Mouse (Mus musculus): ENCODE measurements around the gene Zfp57. TPM values are rescaled to one million over a fixed set of nuclear protein-coding genes. Genes with fewer than 3 reads are reported as not detected.

The Zfp57 gene
- total and polyA plus RNA-seq, 2 experiments from 2014 or later, result 148 to 208 TPM

DNA sequence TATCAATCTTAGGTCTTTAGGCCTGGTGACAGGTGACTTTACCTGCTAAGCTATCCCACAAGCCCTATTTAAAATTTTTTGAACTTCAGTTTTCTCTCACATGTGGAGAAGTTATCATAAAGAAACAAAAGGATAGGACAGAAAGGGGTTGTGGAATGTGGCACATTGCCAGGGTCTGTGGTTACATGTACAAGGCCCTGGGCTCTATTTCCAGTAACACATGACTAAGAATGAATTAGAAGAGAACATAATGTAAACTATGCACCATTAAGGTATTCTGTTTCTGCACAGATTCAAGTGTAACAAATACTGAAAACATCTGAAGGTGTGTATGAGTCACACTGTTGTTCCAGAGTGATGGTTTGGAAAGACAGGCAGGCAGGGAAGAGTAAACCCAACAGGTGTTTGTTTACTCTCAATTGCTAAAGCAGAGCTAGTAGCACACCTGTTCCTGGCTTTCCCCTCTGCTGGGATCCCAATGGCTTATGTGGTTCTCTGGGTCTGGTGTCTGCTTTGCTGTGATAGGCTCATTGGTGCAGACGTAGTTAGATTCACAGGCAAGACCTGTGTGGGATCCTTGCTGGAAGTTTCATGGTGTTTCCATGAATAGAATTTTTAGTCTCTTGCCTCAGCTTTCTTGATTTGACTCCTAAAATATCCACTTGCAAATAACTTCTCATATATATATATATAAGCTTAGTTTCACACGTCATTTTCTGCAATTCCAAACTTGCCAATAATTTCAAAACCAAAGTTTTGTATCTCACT lies 38.3 kb downstream of the Zfp57 start:
- no peak overlapping the region for H3K27ac ChIP-seq (ENCODE audit: low read depth, low read length)
- no peaks in the 10 kb centered on the region for H3K4me1 ChIP-seq (ENCODE audit: insufficient read depth)
- no peaks in the 10 kb centered on the region for H3K27me3 ChIP-seq (ENCODE audit: insufficient read depth, low read length)
- DNase-seq (no peak), ATAC-seq (no peak)
- H3K36me3 ChIP-seq (ENCODE audit: insufficient read depth), result no peaks in the 10 kb centered on the region
- no peaks in the 10 kb centered on the region for H3K9me3 ChIP-seq (ENCODE audit: low read length)
- TF ChIP-seq CTCF (IDR thresholded peaks at IDR 0.05; ENCODE audit: low read depth), result no peak
- 72% methylated on average over 2 of the region's 2 CpGs for WGBS
- no peak overlapping the region for H3K4me3 ChIP-seq (ENCODE audit: low read depth, low read length)
- no peak overlapping the region for H3K9ac ChIP-seq
- H3K4me2 ChIP-seq (ENCODE audit: low read depth), result no peak overlapping the region

DNA sequence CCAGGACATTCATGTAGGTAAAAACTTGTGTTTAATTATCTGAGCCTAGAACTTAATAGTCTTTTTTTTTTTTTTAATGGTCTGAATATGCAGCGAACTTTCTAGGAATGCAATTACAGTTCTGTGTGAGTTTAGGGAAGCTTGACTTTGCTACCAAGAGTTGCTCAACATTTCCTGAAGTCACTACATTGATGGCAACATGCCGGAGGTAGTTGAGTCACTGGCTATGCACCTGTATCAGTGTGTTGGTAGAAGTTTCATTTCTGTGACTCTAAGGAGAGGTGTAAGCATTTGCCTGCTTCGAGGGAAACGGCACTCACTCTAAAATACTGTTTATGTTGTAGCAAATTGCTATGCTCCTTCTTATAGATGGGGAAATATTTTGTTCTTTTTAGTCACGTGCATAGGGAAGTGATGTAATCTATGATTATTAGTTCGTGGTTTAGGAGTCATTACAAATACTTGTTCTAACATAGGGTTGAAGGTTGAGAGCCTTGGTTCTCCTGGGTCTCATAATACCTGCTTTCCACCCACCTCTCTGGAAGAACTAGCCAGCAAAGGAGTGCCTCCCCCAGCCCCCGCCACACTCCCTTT lies 43.8 kb downstream of the Zfp57 start:
- no peak for DNase-seq
- WGBS, result 62% methylated on average over 7 of the region's 7 CpGs
- H3K36me3 ChIP-seq (ENCODE audit: insufficient read depth), result no peaks in the 10 kb centered on the region
- no peaks in the 10 kb centered on the region for H3K27me3 ChIP-seq (ENCODE audit: insufficient read depth, low read length)
- no peaks in the 10 kb centered on the region for H3K9me3 ChIP-seq (ENCODE audit: low read length)
- H3K27ac ChIP-seq (ENCODE audit: low read depth, low read length), result peak overlapping the region; percentile 94
- H3K9ac ChIP-seq, result peak overlapping the region; percentile 98
- peak overlapping the region; percentile 95 for H3K4me3 ChIP-seq (ENCODE audit: low read depth, low read length)
- peak overlapping the region; percentile 84 for H3K4me2 ChIP-seq (ENCODE audit: low read depth)
- TF ChIP-seq CTCF (IDR thresholded peaks at IDR 0.05; ENCODE audit: low read depth), result no peak
- ATAC-seq, result no peak
- 0 out of 2 replicates have a peak, but pooled peaks cover 4% of the 10 kb centered on the region for H3K4me1 ChIP-seq (ENCODE audit: insufficient read depth)

DNA sequence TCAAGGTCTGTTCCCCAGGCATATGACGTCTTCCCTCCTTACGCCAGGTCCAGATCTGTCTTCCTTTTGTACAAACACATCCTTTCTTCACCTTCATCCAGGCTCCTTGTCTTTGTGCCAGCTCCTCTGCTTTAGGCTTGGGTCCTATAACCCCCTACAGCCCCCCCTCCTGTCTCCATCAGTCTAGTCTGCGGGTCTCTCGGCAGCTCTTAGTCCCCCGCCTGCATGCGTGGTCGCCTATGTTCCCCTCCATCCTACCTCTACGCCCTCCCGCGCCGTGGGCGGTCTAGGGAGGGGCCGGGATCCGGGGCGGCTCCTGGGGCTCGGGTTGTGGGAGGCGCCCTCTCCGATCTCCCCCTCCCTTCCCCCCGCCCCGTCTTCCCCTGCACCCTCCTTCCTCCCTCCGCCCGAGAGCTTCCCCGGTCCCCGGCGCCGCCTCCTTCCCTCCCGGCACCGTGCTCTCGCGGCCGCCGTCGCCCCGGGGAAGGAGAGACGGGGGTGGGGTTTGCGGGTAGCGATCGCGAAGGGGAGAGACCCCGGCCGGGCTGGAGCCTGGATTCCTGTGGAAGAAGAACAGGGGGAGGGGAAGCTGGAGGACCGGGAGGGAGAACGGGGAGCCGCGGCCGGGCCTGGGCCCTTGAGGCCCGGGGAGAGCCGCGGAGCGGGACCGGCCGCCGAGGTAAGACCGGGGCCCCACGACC lies 44.8 kb downstream of the Zfp57 start, which contains the start of gene Gabbr1:
Gene Gabbr1 (plus strand): TSS at position 356 of the 701 bp plus-strand sequence.
- Histone ChIP-seq H3K27me3 (ENCODE audit: insufficient read depth, low read length) (no peaks in the 10 kb centered on the region), H3K27ac (ENCODE audit: low read depth, low read length) (peak within 1 kb of the TSS; percentile 94), H3K9ac (peak within 1 kb of the TSS; percentile 98), H3K4me1 (ENCODE audit: insufficient read depth) (0 out of 2 replicates have a peak, but pooled peaks cover 4% of the 10 kb centered on the region), H3K4me3 (ENCODE audit: low read depth, low read length) (peak within 1 kb of the TSS; percentile 95), H3K9me3 (ENCODE audit: low read length) (no peaks in the 10 kb centered on the region), H3K4me2 (ENCODE audit: low read depth) (peak within 1 kb of the TSS; percentile 84), H3K36me3 (ENCODE audit: insufficient read depth) (no peaks in the 10 kb centered on the region)
- peak; percentile 90 for DNase-seq
- ATAC-seq, result peak; percentile 81
- TF ChIP-seq CTCF (IDR thresholded peaks at IDR 0.05; ENCODE audit: low read depth), result 0 out of 2 replicates have a peak, but pooled peaks have one; percentile 6
- WGBS, result 1% methylated on average over 48 of the region's 55 CpGs

DNA sequence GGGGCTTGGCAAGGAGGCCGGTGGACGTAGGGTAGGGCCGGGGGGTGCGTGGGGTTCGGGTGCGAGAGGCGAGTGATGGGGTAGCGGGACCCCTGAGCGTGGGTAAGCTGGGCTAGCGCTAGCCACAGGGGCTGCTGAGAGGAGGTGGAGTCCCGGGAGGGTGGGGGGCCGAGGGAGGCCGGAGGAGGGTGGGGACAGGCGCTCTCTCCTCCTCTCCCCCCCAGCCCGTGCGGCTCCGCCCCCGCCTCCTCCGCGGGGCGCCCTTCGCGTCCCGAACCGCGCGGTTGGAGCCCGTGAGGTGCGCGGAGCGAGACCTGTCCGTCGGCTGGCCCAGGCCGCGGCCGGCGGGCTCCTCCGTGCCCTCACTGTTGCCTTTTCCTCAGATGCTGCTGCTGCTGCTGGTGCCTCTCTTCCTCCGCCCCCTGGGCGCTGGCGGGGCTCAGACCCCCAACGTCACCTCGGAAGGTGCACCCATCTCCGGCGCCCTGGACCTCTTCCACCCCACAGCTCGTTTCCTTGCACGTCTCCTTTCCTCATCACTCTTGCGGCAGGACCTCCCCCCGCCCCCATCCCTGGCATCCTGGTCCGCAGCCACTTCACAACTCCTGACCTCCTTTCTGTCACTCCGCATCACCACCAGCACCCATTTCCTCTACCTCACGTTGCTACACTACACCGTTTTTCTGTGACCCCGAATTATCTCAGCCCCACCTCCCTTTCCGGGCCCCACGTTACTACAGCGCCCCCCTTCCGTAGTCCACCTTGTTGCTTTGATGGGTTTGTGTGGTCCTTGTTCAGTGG lies 45.5 kb downstream of the Zfp57 start:
- Histone ChIP-seq H3K4me3 (ENCODE audit: low read depth, low read length) (peak overlapping the region; percentile 95), H3K27me3 (ENCODE audit: insufficient read depth, low read length) (no peaks in the 10 kb centered on the region), H3K4me2 (ENCODE audit: low read depth) (peak overlapping the region; percentile 84), H3K36me3 (ENCODE audit: insufficient read depth) (no peaks in the 10 kb centered on the region), H3K9me3 (ENCODE audit: low read length) (no peaks in the 10 kb centered on the region), H3K4me1 (ENCODE audit: insufficient read depth) (peaks cover 7% of the 10 kb centered on the region; the same call in 1 of the 2 replicates), H3K9ac (peak overlapping the region; percentile 98), H3K27ac (ENCODE audit: low read depth, low read length) (peak overlapping the region; percentile 94)
- under 1% methylated on average over 24 of the region's 58 CpGs for WGBS
- ATAC-seq, result peak; percentile 57
- DNase-seq, result peak; percentile 75
- peak; percentile 65 for TF ChIP-seq CTCF (IDR thresholded peaks at IDR 0.05; ENCODE audit: low read depth)

DNA sequence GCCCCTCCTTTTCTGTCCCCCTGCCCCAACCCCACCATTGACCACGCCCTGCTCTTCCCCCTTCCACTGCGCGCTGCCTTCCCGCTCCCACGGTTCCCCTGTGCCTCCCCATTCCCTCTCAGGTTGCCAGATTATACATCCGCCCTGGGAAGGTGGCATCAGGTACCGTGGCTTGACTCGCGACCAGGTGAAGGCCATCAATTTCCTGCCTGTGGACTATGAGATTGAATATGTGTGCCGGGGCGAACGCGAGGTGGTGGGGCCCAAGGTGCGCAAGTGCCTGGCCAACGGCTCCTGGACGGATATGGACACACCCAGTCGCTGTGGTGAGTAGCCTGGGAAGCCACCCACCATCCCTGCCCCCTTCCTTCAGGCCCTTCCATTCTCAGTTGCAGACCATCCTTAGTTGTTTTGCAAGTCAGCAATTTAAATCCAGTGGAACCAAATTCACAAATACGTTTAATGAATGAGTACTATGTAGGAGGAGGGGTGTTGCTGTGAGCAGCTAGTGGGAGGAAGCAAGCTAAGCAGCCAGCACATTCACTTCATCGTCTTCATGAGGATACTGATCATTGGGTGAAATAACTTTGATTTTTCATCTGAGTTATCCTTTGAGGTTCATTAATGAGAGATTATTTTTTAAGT lies 46.5 kb downstream of the Zfp57 start:
- DNase-seq, result no peak
- ATAC-seq, result no peak
- 19% methylated on average over 19 of the region's 19 CpGs for WGBS
- no peak for TF ChIP-seq CTCF (IDR thresholded peaks at IDR 0.05; ENCODE audit: low read depth)
- Histone ChIP-seq H3K36me3 (ENCODE audit: insufficient read depth) (no peaks in the 10 kb centered on the region), H3K27ac (ENCODE audit: low read depth, low read length) (peak overlapping the region; percentile 72), H3K27me3 (ENCODE audit: insufficient read depth, low read length) (no peaks in the 10 kb centered on the region), H3K9me3 (ENCODE audit: low read length) (no peaks in the 10 kb centered on the region), H3K9ac (peak overlapping the region; percentile 98), H3K4me2 (ENCODE audit: low read depth) (peak overlapping the region; percentile 84), H3K4me3 (ENCODE audit: low read depth, low read length) (peak overlapping the region; percentile 95), H3K4me1 (ENCODE audit: insufficient read depth) (peaks cover 7% of the 10 kb centered on the region; the same call in 1 of the 2 replicates)

DNA sequence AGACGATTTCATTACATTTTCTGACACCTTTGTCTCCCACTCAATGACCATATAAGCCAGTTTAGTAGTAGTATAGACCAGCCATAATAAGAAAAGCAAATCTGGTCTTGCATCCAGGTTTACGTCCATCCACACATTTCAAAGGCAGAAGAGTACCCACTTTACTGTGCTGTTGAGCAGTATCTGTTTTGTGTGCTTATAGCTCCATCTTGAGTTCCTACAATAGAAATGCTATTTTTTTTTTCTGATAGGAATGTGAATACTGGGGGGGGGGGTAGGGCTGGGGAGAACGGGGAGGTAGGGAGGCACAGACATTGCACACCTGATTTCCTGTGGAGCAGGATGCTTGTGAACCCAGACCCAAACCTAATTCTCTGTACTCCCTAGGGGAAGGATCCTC lies 47.0 kb downstream of the Zfp57 start:
- Histone ChIP-seq H3K4me3 (ENCODE audit: low read depth, low read length) (peak overlapping the region; percentile 95), H3K36me3 (ENCODE audit: insufficient read depth) (no peaks in the 10 kb centered on the region), H3K9ac (peak overlapping the region; percentile 98; the same call in 1 of the 2 replicates), H3K27ac (ENCODE audit: low read depth, low read length) (peak overlapping the region; percentile 72; the same call in 1 of the 2 replicates), H3K4me2 (ENCODE audit: low read depth) (peak overlapping the region; percentile 84), H3K4me1 (ENCODE audit: insufficient read depth) (peaks cover 7% of the 10 kb centered on the region; the same call in 1 of the 2 replicates), H3K9me3 (ENCODE audit: low read length) (no peaks in the 10 kb centered on the region), H3K27me3 (ENCODE audit: insufficient read depth, low read length) (no peaks in the 10 kb centered on the region)
- 19% methylated on average over 3 of the region's 3 CpGs for WGBS
- ATAC-seq (no peak; the same call in 1 of the 2 replicates), DNase-seq (peak; percentile 69)
- TF ChIP-seq CTCF (IDR thresholded peaks at IDR 0.05; ENCODE audit: low read depth), result peak; percentile 74
